Mouse (Mus musculus): ENCODE results near the gene Impdh1. TPM values are rescaled to one million over a fixed set of nuclear protein-coding genes. Genes with fewer than 3 reads are reported as not detected.

Gene Impdh1
- polyA plus RNA-seq, 1 experiment: 16.8 TPM

DNA sequence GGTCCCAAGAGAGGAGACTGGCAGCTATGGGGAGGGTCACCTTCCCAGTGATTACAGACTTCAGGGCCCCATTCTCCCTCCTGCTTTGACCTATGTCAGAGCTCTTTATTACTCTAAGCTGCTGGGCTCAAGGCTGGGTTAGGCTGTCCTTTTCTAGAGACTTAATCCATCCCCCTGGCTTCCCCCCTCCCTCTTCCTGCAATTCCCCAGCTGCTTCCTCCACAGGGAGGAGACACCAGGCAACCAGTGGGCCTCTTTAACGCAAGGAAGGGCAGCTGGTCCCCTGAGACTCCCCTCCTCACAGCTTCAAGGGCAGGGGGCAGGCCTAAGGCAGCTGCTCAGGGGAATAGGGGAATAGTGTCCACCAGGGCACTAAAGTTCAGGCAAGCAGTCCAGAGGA, 1.9 kb downstream of the Impdh1 start:
- DNase-seq: peak; percentile 68
- WGBS: 56% methylated on average over 1 of the region's 1 CpGs
- Histone ChIP-seq H3K4me1 (ENCODE audit: control insufficient read depth, insufficient read depth, low read length) (no peaks in the 10 kb centered on the region), H3K36me3 (ENCODE audit: control insufficient read depth, insufficient read depth, low read length) (no peaks in the 10 kb centered on the region), H3K27me3 (replicated peaks; ENCODE audit: control insufficient read depth, insufficient read depth, low read length) (no peaks in the 10 kb centered on the region), H3K27ac (ENCODE audit: insufficient read depth, low read depth, low read length) (no peak overlapping the region), H3K4me3 (ENCODE audit: insufficient read depth, low read depth, low read length) (no peak overlapping the region)
- TF ChIP-seq POLR2A (IDR thresholded peaks at IDR 0.05; ENCODE audit: low read depth, low read length) (no peak), CTCF (conservative IDR thresholded peaks at IDR 0.05; ENCODE audit: insufficient read depth, insufficient read length, low read depth, low read length) (no peak)

DNA sequence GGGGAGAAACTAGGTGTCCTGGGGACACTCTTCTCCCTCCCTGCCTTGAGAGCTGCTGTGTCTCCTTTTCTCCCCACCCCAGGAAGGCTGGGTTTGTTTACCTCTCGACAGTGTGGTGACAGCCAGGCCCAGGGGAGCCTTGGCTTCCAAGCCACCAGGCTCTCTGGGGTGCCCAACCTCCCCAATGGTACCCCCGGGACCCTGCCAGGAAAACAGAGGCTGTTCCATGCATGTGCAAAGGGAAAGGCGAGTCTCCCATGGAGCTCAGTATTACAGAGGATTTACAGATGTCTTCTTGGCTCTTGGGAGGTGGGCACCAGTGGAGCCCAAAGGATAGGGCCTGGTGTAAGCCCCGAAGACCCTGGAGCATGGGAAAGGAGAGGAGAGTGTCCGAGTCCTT, 2.7 kb downstream of the Impdh1 start:
- Histone ChIP-seq H3K27ac (ENCODE audit: insufficient read depth, low read depth, low read length) (no peak overlapping the region), H3K27me3 (replicated peaks; ENCODE audit: control insufficient read depth, insufficient read depth, low read length) (no peaks in the 10 kb centered on the region), H3K36me3 (ENCODE audit: control insufficient read depth, insufficient read depth, low read length) (no peaks in the 10 kb centered on the region), H3K4me1 (ENCODE audit: control insufficient read depth, insufficient read depth, low read length) (no peaks in the 10 kb centered on the region), H3K4me3 (ENCODE audit: insufficient read depth, low read depth, low read length) (no peak overlapping the region)
- WGBS: 86% methylated on average over 5 of the region's 5 CpGs
- TF ChIP-seq CTCF (conservative IDR thresholded peaks at IDR 0.05; ENCODE audit: insufficient read depth, insufficient read length, low read depth, low read length) (no peak), POLR2A (IDR thresholded peaks at IDR 0.05; ENCODE audit: low read depth, low read length) (no peak)
- DNase-seq: no peak

DNA sequence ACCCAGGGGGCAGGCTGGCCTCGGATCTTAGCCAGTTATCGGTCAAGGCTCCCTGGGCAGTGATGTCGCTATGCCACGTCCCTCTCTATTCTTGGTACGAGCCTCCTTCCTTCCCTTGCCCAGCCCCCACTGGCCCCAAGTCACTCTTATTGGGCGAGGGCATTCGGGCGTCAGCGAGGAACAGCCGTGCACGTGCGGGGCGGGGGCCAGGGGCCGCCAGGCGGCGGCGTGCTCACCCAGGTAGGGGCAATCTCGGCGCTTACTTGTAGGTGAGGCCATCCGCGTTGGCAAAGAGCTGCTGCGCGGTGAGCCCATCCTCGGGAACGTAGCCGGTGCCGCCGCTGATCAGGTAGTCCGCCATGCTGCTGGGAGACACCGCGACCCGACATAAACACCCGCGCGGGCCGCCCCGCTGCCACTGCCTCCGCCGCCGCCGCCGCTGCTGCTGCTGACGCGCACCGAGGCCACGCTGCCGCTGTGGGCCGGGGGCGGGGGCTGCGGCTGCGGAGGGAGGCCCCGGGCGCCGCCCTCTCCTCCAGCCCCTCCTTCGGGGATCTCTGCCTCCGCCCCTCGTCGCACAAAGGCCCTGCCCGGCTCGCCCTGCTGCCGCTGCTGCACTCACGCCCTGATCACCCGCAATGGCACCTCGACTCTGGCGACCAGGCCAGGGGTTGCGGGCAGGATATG, 4.2 kb downstream of the Impdh1 start:
- under 1% methylated on average over 66 of the region's 66 CpGs for WGBS
- TF ChIP-seq CTCF (conservative IDR thresholded peaks at IDR 0.05; ENCODE audit: insufficient read depth, insufficient read length, low read depth, low read length) (no peak), POLR2A (IDR thresholded peaks at IDR 0.05; ENCODE audit: low read depth, low read length) (no peak)
- peak overlapping the region; percentile 8; the same call in 1 of the 2 replicates for H3K27ac ChIP-seq (ENCODE audit: insufficient read depth, low read depth, low read length)
- no peaks in the 10 kb centered on the region for H3K36me3 ChIP-seq (ENCODE audit: control insufficient read depth, insufficient read depth, low read length)
- H3K4me1 ChIP-seq (ENCODE audit: control insufficient read depth, insufficient read depth, low read length): no peaks in the 10 kb centered on the region
- H3K4me3 ChIP-seq (ENCODE audit: insufficient read depth, low read depth, low read length): peak overlapping the region; percentile 57
- peak; percentile 84 for DNase-seq
- no peaks in the 10 kb centered on the region for H3K27me3 ChIP-seq (replicated peaks; ENCODE audit: control insufficient read depth, insufficient read depth, low read length)

DNA sequence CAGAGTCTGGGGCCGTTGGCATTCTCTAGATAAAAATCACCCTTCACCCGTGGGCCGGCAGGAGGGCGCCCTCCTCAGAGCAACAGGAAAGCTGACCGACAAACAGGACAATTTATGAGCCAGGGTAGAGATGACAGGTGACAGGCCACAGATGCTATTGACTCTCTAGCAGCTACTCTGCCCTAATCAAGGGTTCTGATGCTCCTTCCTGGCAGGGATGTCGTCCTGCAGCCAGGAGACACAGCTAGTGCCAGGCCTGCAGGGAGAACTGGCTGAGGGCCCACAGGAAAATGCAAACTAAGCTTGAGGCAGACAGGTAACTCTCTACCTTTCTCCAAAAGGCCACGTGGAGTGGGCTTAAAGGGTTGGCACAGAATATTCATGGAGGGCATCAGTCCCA, 5.0 kb downstream of the Impdh1 start:
- H3K27ac ChIP-seq (ENCODE audit: insufficient read depth, low read depth, low read length): no peak overlapping the region
- H3K4me1 ChIP-seq (ENCODE audit: control insufficient read depth, insufficient read depth, low read length): no peaks in the 10 kb centered on the region
- DNase-seq: peak; percentile 49
- TF ChIP-seq POLR2A (IDR thresholded peaks at IDR 0.05; ENCODE audit: low read depth, low read length): no peak
- TF ChIP-seq CTCF (conservative IDR thresholded peaks at IDR 0.05; ENCODE audit: insufficient read depth, insufficient read length, low read depth, low read length): no peak
- WGBS: 25% methylated on average over 7 of the region's 7 CpGs
- H3K27me3 ChIP-seq (replicated peaks; ENCODE audit: control insufficient read depth, insufficient read depth, low read length): no peaks in the 10 kb centered on the region
- peak overlapping the region; percentile 57 for H3K4me3 ChIP-seq (ENCODE audit: insufficient read depth, low read depth, low read length)
- no peaks in the 10 kb centered on the region for H3K36me3 ChIP-seq (ENCODE audit: control insufficient read depth, insufficient read depth, low read length)

DNA sequence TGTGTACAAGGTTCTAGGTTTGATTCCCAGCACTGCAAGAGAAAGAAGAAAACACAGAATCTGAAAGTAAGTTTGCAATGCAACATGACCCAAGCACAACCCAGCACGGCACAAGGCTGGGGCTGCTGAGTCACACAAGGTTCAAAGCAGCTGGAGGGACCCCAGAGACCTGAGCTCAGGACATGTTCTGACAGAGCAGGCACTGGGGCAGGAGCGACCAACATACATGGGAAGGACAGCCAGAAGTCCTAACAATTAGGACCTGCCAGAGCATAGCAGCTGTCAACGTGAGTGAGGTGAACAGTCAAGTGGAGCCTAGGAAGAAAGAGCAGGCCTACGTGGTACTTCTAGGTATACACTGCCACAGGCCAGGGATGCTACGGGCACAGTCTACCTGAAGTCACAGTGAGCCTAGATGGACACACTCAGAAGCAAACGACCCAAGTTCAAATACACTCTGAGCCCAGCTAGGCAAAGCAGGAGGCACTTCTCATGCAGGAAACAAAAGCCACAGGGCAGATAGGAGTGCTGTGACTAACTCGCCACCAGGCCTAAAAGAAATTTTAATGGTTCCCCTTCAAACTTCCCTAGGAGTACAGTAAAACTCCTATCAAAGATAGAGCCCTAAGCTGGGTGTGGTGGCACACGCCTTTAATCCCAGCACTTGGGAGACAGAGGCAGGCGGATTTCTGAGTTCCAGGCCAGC, 5.8 kb downstream of the Impdh1 start:
- DNase-seq: no peak

DNA sequence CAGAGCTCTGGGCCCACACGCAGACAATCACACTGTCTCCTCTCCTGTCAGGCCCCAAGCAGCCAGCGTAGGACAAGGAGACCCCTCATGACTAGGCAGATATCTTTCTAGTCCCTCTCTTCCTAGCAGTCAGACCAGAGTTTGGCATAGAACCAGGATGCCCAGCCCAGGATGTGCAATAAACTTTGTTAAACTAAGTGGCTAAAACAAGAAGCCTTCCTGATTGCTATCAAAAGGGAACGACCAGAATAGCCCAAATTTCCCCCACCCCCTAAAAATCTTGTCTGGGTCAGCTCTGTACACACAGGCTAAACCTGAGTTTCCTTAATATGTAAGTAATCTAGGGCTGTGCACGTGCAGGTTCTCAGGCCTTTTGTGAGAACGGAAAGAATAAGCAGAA, 8.0 kb downstream of the Impdh1 start:
- no peaks in the 10 kb centered on the region for H3K4me1 ChIP-seq (ENCODE audit: control insufficient read depth, insufficient read depth, low read length)
- H3K4me3 ChIP-seq (ENCODE audit: insufficient read depth, low read depth, low read length): no peak overlapping the region
- H3K27me3 ChIP-seq (replicated peaks; ENCODE audit: control insufficient read depth, insufficient read depth, low read length): no peaks in the 10 kb centered on the region
- no peaks in the 10 kb centered on the region for H3K36me3 ChIP-seq (ENCODE audit: control insufficient read depth, insufficient read depth, low read length)
- TF ChIP-seq POLR2A (IDR thresholded peaks at IDR 0.05; ENCODE audit: low read depth, low read length): no peak
- TF ChIP-seq CTCF (conservative IDR thresholded peaks at IDR 0.05; ENCODE audit: insufficient read depth, insufficient read length, low read depth, low read length): no peak
- DNase-seq: peak; percentile 23
- H3K27ac ChIP-seq (ENCODE audit: insufficient read depth, low read depth, low read length): no peak overlapping the region
- 69% methylated on average over 5 of the region's 5 CpGs for WGBS

More for the DNA sequence above, 5.8 kb downstream of the Impdh1 start:
- Histone ChIP-seq H3K4me3 (ENCODE audit: insufficient read depth, low read depth, low read length) (no peak overlapping the region), H3K36me3 (ENCODE audit: control insufficient read depth, insufficient read depth, low read length) (no peaks in the 10 kb centered on the region), H3K4me1 (ENCODE audit: control insufficient read depth, insufficient read depth, low read length) (no peaks in the 10 kb centered on the region), H3K27ac (ENCODE audit: insufficient read depth, low read depth, low read length) (no peak overlapping the region), H3K27me3 (replicated peaks; ENCODE audit: control insufficient read depth, insufficient read depth, low read length) (no peaks in the 10 kb centered on the region)
- TF ChIP-seq POLR2A (IDR thresholded peaks at IDR 0.05; ENCODE audit: low read depth, low read length) (no peak), CTCF (conservative IDR thresholded peaks at IDR 0.05; ENCODE audit: insufficient read depth, insufficient read length, low read depth, low read length) (no peak)
- 86% methylated on average over 9 of the region's 9 CpGs for WGBS

DNA sequence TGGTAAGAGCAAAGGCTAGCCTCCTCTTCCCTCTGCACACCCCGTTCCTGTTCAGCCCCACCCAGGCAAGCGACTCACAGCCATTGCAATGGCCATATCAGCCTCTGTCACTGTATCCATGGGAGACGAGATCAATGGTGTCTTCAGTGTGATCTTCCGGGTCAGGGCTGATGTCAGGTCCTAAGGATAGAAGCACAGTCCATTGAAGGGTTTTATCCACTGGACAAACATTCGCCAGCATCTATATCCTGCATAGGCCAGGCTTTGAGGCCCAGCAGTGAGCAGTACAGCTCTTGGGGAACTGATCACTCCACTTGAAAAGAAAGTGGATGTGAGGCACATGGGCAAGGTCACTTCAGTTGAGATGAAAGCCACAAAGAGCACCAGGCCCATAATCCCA, 9.1 kb downstream of the Impdh1 start:
- no peaks in the 10 kb centered on the region for H3K36me3 ChIP-seq (ENCODE audit: control insufficient read depth, insufficient read depth, low read length)
- WGBS: 87% methylated on average over 5 of the region's 5 CpGs
- no peak for TF ChIP-seq POLR2A (IDR thresholded peaks at IDR 0.05; ENCODE audit: low read depth, low read length)
- TF ChIP-seq CTCF (conservative IDR thresholded peaks at IDR 0.05; ENCODE audit: insufficient read depth, insufficient read length, low read depth, low read length): no peak

More for the DNA sequence above, 9.1 kb downstream of the Impdh1 start:
- H3K27ac ChIP-seq (ENCODE audit: insufficient read depth, low read depth, low read length): no peak overlapping the region
- no peaks in the 10 kb centered on the region for H3K27me3 ChIP-seq (replicated peaks; ENCODE audit: control insufficient read depth, insufficient read depth, low read length)
- no peaks in the 10 kb centered on the region for H3K4me1 ChIP-seq (ENCODE audit: control insufficient read depth, insufficient read depth, low read length)
- H3K4me3 ChIP-seq (ENCODE audit: insufficient read depth, low read depth, low read length): no peak overlapping the region
- no peak for DNase-seq
